Mouse (Mus musculus) lung, postnatal 14 days (tissue): ENCODE measurements around the gene Nipal4.

ENCODE experiments used
- DNase-seq: peaks from one replicate; pipeline ENCODE4 v3.0.0; 2021

Nipal4 gene

GRCm38 (mm10) chr11:46114221-46114620, 52.1 kb downstream of the Nipal4 start:
- DNase-seq = no peak

- DNase-seq = no peak
Measured at GRCm38 (mm10) chr11:46113211-46113610, 53.1 kb downstream of the Nipal4 start.

- no peak for DNase-seq
Measured at GRCm38 (mm10) chr11:46110945-46111287, 55.4 kb downstream of the Nipal4 start.

- DNase-seq = no peak
Measured at GRCm38 (mm10) chr11:46110156-46110944, 56.0 kb downstream of the Nipal4 start.

- no peak for DNase-seq
Measured at GRCm38 (mm10) chr11:46109206-46109605, 57.1 kb downstream of the Nipal4 start.

- DNase-seq = no peak
Measured at GRCm38 (mm10) chr11:46107046-46107445, 59.3 kb downstream of the Nipal4 start.

GRCm38 (mm10) chr11:46102107-46102506, 64.2 kb downstream of the Nipal4 start:
- no peak for DNase-seq
